Mouse (Mus musculus): ENCODE measurements at regions not wholly inside any gene's neighbourhood (a gene's known extent, or its start where the extent isn't known, plus 50 kb on each side); places are given as distances from the start of the nearest gene placed in this dataset.

GRCm38 (mm10) chr2:174574804-174575507 lies 68.4 kb upstream of the Zfp831 start:
- no peak for TF ChIP-seq POLR2A (IDR thresholded peaks at IDR 0.05; ENCODE audit: insufficient read depth, low read length)
- no peak for TF ChIP-seq CTCF (IDR thresholded peaks at IDR 0.05; ENCODE audit: low read depth, low read length)
